Mouse (Mus musculus) limb, embryonic 10.5 days (tissue): ENCODE results near the gene Ephx4. TPM values are rescaled to one million over a fixed set of nuclear protein-coding genes. Genes with fewer than 3 reads are reported as not detected.
"Not testable (repeated sequence)": the region's sequence is repeated elsewhere in the genome, so short reads cannot be mapped to it uniquely, and the experiment has no call there.

Experiments
- DNase-seq: peaks from one replicate; pipeline ENCODE4 v3.0.0-alpha.2; 2017; ENCODE audit warnings: low spot score
- H3K27ac ChIP-seq: fragments of 300-500 bp; sonication (generic); 2 replicates; pipeline ENCODE4 v1.5.1; 2016; ENCODE audit warnings: mild to moderate bottlenecking
- H3K27me3 ChIP-seq: fragments of 300-500 bp; sonication (generic); 2 replicates; pipeline ENCODE4 v1.6.1; 2016; ENCODE audit warnings: low read depth, mild to moderate bottlenecking; ENCODE audit not compliant: poor library complexity, severe bottlenecking
- H3K36me3 ChIP-seq: fragments of 300-500 bp; sonication (generic); 2 replicates; pipeline ENCODE4 v1.6.1; 2016; ENCODE audit warnings: mild to moderate bottlenecking, moderate library complexity
- H3K4me1 ChIP-seq: fragments of 300-500 bp; sonication (generic); 2 replicates; pipeline ENCODE4 v1.6.1; 2016
- H3K4me3 ChIP-seq: fragments of 300-500 bp; sonication (generic); 2 replicates; pipeline ENCODE4 v1.5.1; 2016; ENCODE audit warnings: mild to moderate bottlenecking, moderate library complexity
- H3K9me3 ChIP-seq: fragments of 300-500 bp; sonication (generic); replicated peaks from 2 replicates; pipeline ENCODE4 v1.6.1; 2016; ENCODE audit warnings: mild to moderate bottlenecking
- WGBS: fragments of 180-500 bp; shearing (Covaris S2); methylation state at CpG from one replicate; pipeline ENCODE4 v1.1.7; 2016; 5-methylcytosine and 5-hydroxymethylcytosine counted together
- polyA plus RNA-seq: library from polyadenylated mRNA; unstranded; fragments of >200 nt; fragmentation: Nextera tagmentation; extraction: Ambion mirVana; gene quantifications from 2 replicates; pipeline ENCODE4 v1.2.1, GENCODE M21; 2016

Gene Ephx4
- 0.36 TPM in 2 replicates for polyA plus RNA-seq

- no peak for DNase-seq
- peaks cover 58% of the 10 kb centered on the region for H3K27me3 ChIP-seq
- H3K9me3 ChIP-seq: no peaks in the 10 kb centered on the region
- H3K4me3 ChIP-seq: peak within 1 kb of the TSS; percentile 66
- no peaks in the 10 kb centered on the region for H3K36me3 ChIP-seq
- peak within 1 kb of the TSS; percentile 75 for H3K27ac ChIP-seq
- H3K4me1 ChIP-seq: peaks cover 15% of the 10 kb centered on the region
- 25% methylated on average over 5 of the region's 5 CpGs for WGBS
Measured at GRCm38 (mm10) chr5:107402436-107402835, at the start of gene Ephx4. Gene Ephx4 (plus strand): TSS chr5:107402736.

- 60% methylated on average over 3 of the region's 3 CpGs for WGBS
- DNase-seq: no peak
- Histone ChIP-seq H3K4me3 (no peak overlapping the region), H3K9me3 (no peaks in the 10 kb centered on the region), H3K4me1 (peaks cover 4% of the 10 kb centered on the region), H3K27me3 (no peaks in the 10 kb centered on the region), H3K36me3 (no peaks in the 10 kb centered on the region), H3K27ac (no peak overlapping the region)
Measured at GRCm38 (mm10) chr5:107353981-107354380, 48.6 kb upstream of the Ephx4 start.

- Histone ChIP-seq H3K4me1 (peaks cover 9% of the 10 kb centered on the region), H3K36me3 (no peaks in the 10 kb centered on the region), H3K27ac (no peak overlapping the region), H3K4me3 (no peak overlapping the region), H3K27me3 (no peaks in the 10 kb centered on the region), H3K9me3 (no peaks in the 10 kb centered on the region)
- no peak for DNase-seq
- WGBS: 33% methylated on average over 1 of the region's 1 CpGs
Measured at GRCm38 (mm10) chr5:107355801-107356200, 46.7 kb upstream of the Ephx4 start.

- Histone ChIP-seq H3K9me3 (no peaks in the 10 kb centered on the region), H3K4me3 (no peak overlapping the region), H3K27ac (no peak overlapping the region), H3K36me3 (no peaks in the 10 kb centered on the region), H3K27me3 (no peaks in the 10 kb centered on the region), H3K4me1 (peaks cover 9% of the 10 kb centered on the region)
- WGBS: 93% methylated on average over 8 of the region's 8 CpGs
- DNase-seq: no peak
Measured at GRCm38 (mm10) chr5:107357723-107358122, 44.8 kb upstream of the Ephx4 start.

GRCm38 (mm10) chr5:107359395-107360053 lies 43.0 kb upstream of the Ephx4 start:
- under 1% methylated on average over 40 of the region's 40 CpGs for WGBS
- peak; percentile 87 for DNase-seq
- Histone ChIP-seq H3K27ac (peak overlapping the region; percentile 81), H3K4me3 (peak overlapping the region; percentile 74), H3K4me1 (peaks cover 11% of the 10 kb centered on the region), H3K36me3 (no peaks in the 10 kb centered on the region), H3K27me3 (no peaks in the 10 kb centered on the region), H3K9me3 (no peaks in the 10 kb centered on the region)

GRCm38 (mm10) chr5:107360054-107360730 lies 42.3 kb upstream of the Ephx4 start:
- H3K9me3 ChIP-seq: no peaks in the 10 kb centered on the region
- no peaks in the 10 kb centered on the region for H3K36me3 ChIP-seq
- no peaks in the 10 kb centered on the region for H3K27me3 ChIP-seq
- H3K4me1 ChIP-seq: peaks cover 11% of the 10 kb centered on the region
- H3K27ac ChIP-seq: peak overlapping the region; percentile 81
- peak overlapping the region; percentile 74 for H3K4me3 ChIP-seq
- 32% methylated on average over 9 of the region's 9 CpGs for WGBS
- DNase-seq: no peak

GRCm38 (mm10) chr5:107370040-107370439 lies 32.5 kb upstream of the Ephx4 start:
- H3K4me3 ChIP-seq: no peak overlapping the region
- DNase-seq: no peak
- 87% methylated on average over 3 of the region's 3 CpGs for WGBS
- no peaks in the 10 kb centered on the region for H3K9me3 ChIP-seq
- H3K36me3 ChIP-seq: no peaks in the 10 kb centered on the region
- no peak overlapping the region for H3K27ac ChIP-seq
- no peaks in the 10 kb centered on the region for H3K27me3 ChIP-seq
- no peaks in the 10 kb centered on the region for H3K4me1 ChIP-seq

GRCm38 (mm10) chr5:107371335-107371734 lies 31.2 kb upstream of the Ephx4 start:
- H3K9me3 ChIP-seq: no peaks in the 10 kb centered on the region
- no peaks in the 10 kb centered on the region for H3K36me3 ChIP-seq
- WGBS: 80% methylated on average over 5 of the region's 5 CpGs
- H3K4me3 ChIP-seq: no peak overlapping the region
- no peaks in the 10 kb centered on the region for H3K4me1 ChIP-seq
- DNase-seq: no peak
- H3K27ac ChIP-seq: no peak overlapping the region
- no peaks in the 10 kb centered on the region for H3K27me3 ChIP-seq

- 86% methylated on average over 4 of the region's 4 CpGs for WGBS
- H3K9me3 ChIP-seq: no peaks in the 10 kb centered on the region
- no peak overlapping the region for H3K4me3 ChIP-seq
- H3K27me3 ChIP-seq: no peaks in the 10 kb centered on the region
- no peak for DNase-seq
- no peaks in the 10 kb centered on the region for H3K36me3 ChIP-seq
- H3K4me1 ChIP-seq: no peaks in the 10 kb centered on the region
- H3K27ac ChIP-seq: no peak overlapping the region
Measured at GRCm38 (mm10) chr5:107373256-107373655, 29.3 kb upstream of the Ephx4 start.

GRCm38 (mm10) chr5:107386448-107386847 lies 16.1 kb upstream of the Ephx4 start:
- not testable (repeated sequence) for H3K36me3 ChIP-seq, H3K9me3 ChIP-seq, H3K27me3 ChIP-seq, H3K4me3 ChIP-seq, DNase-seq, H3K4me1 ChIP-seq, H3K27ac ChIP-seq

- WGBS: 84% methylated on average over 1 of the region's 1 CpGs
- Histone ChIP-seq H3K4me3 (no peak overlapping the region), H3K4me1 (no peaks in the 10 kb centered on the region), H3K9me3 (no peaks in the 10 kb centered on the region), H3K27me3 (no peaks in the 10 kb centered on the region), H3K36me3 (no peaks in the 10 kb centered on the region), H3K27ac (no peak overlapping the region)
- DNase-seq: no peak
Measured at GRCm38 (mm10) chr5:107387788-107388187, 14.7 kb upstream of the Ephx4 start.

- 95% methylated on average over 2 of the region's 2 CpGs for WGBS
- Histone ChIP-seq H3K9me3 (no peaks in the 10 kb centered on the region), H3K27me3 (no peaks in the 10 kb centered on the region), H3K4me1 (peaks cover 1% of the 10 kb centered on the region; the same call in 1 of the 2 replicates), H3K4me3 (no peak overlapping the region), H3K36me3 (no peaks in the 10 kb centered on the region), H3K27ac (no peak overlapping the region)
- no peak for DNase-seq
Measured at GRCm38 (mm10) chr5:107389373-107389772, 13.2 kb upstream of the Ephx4 start.

- H3K9me3 ChIP-seq: no peaks in the 10 kb centered on the region
- H3K4me3 ChIP-seq: no peak overlapping the region
- H3K36me3 ChIP-seq: no peaks in the 10 kb centered on the region
- no peaks in the 10 kb centered on the region for H3K27me3 ChIP-seq
- H3K4me1 ChIP-seq: peaks cover 4% of the 10 kb centered on the region; the same call in 1 of the 2 replicates
- H3K27ac ChIP-seq: no peak overlapping the region
- 51% methylated on average over 2 of the region's 2 CpGs for WGBS
- DNase-seq: no peak
Measured at GRCm38 (mm10) chr5:107394437-107394836, 8.1 kb upstream of the Ephx4 start.
